Mouse (Mus musculus) splenic B cell, adult 2 months (primary cell): ENCODE data around the gene Fam228b.
"Not testable (repeated sequence)": the region's sequence is repeated elsewhere in the genome, so short reads cannot be mapped to it uniquely, and the experiment has no call there.

Experiments used
- DNase-seq: peaks from one replicate; pipeline ENCODE4 v3.0.0-alpha.2; 2011; ENCODE audit warnings: low read depth, low spot score
- H3K27me3 ChIP-seq: 2 replicates; pipeline ENCODE4 v1.6.1; 2012; ENCODE audit warnings: mild to moderate bottlenecking, low read length, moderate library complexity, mixed read lengths; ENCODE audit not compliant: control insufficient read depth, poor library complexity, insufficient read depth, severe bottlenecking
- H3K36me3 ChIP-seq: 2 replicates; pipeline ENCODE4 v1.6.1; 2012; ENCODE audit warnings: mild to moderate bottlenecking, low read length, moderate library complexity, mixed read lengths; ENCODE audit not compliant: control insufficient read depth, poor library complexity, insufficient read depth, severe bottlenecking

Fam228b gene

GRCm38 (mm10) chr12:4768492-4769332, at the start of gene Fam228b, which contains the start of gene Pfn4:
Fam228b (minus strand) TSS chr12:4769267.
Pfn4 (plus strand) TSS chr12:4769022.
- Histone ChIP-seq H3K27me3 (no peaks in the 10 kb centered on the region; the same call in 1 of the 2 replicates), H3K36me3 (no peaks in the 10 kb centered on the region)
- DNase-seq = peak; percentile 93

DNA sequence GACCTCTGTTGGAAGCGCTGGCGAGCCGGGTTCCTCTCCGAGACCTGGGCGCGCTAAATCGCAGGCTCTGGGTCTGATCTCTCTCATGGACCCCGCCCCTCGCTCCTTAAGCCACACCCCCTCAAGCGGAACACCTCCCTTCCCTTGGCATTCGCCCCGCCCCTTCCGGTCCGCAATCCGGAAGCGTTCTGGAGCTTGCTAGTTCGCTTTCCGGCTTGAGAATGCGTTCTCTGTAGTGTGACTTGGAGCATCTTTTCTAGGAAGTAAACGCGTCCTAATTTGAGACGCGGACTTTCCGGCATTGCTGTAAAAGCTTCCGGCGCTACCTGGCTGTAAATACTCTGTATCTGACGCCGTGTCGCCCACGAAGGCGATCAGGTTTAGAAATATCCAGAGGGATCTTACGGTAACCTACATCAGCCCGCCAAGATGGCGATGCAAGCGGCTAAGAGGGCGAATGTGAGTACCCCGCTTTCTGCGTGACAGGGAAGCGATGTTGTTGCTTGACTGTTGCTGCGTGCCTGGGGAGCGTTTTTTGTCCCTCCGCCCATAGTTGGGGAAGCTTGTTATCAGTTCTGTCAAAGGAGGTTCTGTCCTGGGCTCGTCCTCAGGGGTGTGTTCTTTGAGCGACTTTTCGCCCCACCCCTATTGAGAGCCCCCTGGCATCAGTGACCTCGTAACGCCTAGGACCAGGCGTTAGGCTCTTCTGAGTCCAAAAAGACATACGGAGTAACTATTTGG, 48.5 kb upstream of the Fam228b start, which contains the start of gene Sf3b6:
Gene Sf3b6 (plus strand): TSS at position 184 of the 741 bp plus-strand sequence.
- DNase-seq = peak; percentile 98
- Histone ChIP-seq H3K36me3 (peaks cover 10% of the 10 kb centered on the region; the same call in 1 of the 2 replicates), H3K27me3 (no peaks in the 10 kb centered on the region)

DNA sequence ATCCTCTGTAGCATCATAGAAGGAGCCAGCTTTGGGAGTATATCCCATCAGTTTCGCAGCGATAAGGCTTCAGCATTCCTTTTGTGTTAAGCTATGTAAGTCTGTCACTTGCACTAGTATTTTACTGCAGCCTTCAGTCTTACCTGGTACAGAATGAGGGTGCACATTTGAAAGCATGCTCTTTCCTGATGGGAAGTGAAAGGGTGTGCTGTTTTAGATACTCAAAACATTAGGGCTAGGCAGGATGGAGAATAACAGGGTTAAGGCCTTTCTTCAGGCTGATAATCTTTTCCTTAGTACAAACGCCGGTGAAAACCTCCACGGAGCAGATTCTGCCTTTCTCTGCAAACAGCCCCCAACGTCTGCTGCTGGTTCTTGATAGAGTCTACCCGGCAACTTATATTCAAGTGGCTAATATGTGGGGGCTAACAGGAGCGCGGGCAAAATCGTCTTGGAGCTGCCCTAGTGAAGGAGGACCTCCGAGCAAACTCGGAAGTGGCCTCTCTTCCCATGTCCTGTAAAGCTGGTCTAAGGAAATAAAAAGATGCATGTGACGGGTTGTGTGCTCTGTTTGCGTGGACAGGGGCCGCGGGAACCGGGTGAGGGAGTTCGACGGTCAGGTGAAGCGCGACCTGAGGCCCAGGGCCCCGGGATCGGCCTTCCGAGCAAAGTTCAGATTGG, 47.8 kb upstream of the Fam228b start:
- H3K27me3 ChIP-seq = no peaks in the 10 kb centered on the region
- DNase-seq = no peak
- H3K36me3 ChIP-seq = peaks cover 8% of the 10 kb centered on the region; the same call in 1 of the 2 replicates

GRCm38 (mm10) chr12:4813636-4814035, 44.6 kb upstream of the Fam228b start:
- Histone ChIP-seq H3K27me3 (no peaks in the 10 kb centered on the region), H3K36me3 (no peaks in the 10 kb centered on the region)
- DNase-seq = no peak

GRCm38 (mm10) chr12:4811705-4812104, 42.6 kb upstream of the Fam228b start:
- DNase-seq = no peak
- no peaks in the 10 kb centered on the region for H3K36me3 ChIP-seq
- H3K27me3 ChIP-seq = no peaks in the 10 kb centered on the region

DNA sequence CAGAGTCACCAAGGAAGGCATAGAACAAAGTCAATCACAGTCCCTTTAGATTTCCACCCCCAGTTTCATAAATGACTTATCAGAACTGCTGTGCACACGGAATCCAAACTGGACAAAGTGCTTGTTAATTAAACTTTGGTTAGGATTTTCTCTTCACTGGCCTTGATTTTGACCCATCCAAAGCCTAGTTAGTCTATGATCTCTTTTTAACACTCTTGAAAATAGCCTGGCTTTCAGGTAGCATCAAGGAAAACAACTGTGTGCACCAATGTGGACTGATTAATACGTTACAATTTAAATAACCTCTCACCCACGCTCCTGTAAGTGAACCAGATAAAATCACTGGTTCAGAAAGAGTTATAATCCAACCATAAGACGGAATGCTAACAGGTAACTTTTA, 42.0 kb upstream of the Fam228b start:
- DNase-seq = no peak
- no peaks in the 10 kb centered on the region for H3K27me3 ChIP-seq
- no peaks in the 10 kb centered on the region for H3K36me3 ChIP-seq

GRCm38 (mm10) chr12:4797471-4797870, 28.4 kb upstream of the Fam228b start:
- DNase-seq, H3K27me3 ChIP-seq, H3K36me3 ChIP-seq: not testable (repeated sequence)

- H3K27me3 ChIP-seq = no peaks in the 10 kb centered on the region
- DNase-seq = peak; percentile 24
- no peaks in the 10 kb centered on the region for H3K36me3 ChIP-seq
Measured at GRCm38 (mm10) chr12:4793718-4794117, 24.7 kb upstream of the Fam228b start.

DNA sequence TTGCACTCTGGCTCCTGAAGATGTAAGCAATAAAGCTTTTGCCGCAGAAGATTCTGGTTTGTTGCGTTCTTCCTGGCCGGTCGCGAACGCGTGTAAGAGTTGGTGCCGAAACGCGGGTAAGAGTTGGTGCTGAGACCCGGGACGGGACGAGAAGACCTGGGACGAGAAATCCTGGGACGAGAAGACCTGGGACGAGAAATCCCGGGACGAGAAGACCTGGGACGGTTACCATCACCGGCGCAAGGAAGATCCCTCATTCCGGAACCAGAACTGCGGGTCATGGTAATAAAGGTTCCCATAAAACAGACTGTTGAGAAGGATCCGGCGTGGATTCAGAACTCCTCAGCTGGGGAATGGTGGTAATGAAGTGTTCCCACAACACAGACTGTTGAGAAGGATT, 19.1 kb upstream of the Fam228b start:
- not testable (repeated sequence) for H3K36me3 ChIP-seq, DNase-seq, H3K27me3 ChIP-seq

GRCm38 (mm10) chr12:4784466-4784865, 15.4 kb upstream of the Fam228b start:
- H3K36me3 ChIP-seq = no peaks in the 10 kb centered on the region
- no peaks in the 10 kb centered on the region for H3K27me3 ChIP-seq
- DNase-seq = no peak

- Histone ChIP-seq H3K27me3 (no peaks in the 10 kb centered on the region), H3K36me3 (no peaks in the 10 kb centered on the region)
- DNase-seq = no peak
Measured at GRCm38 (mm10) chr12:4783598-4783997, 14.5 kb upstream of the Fam228b start.

DNA sequence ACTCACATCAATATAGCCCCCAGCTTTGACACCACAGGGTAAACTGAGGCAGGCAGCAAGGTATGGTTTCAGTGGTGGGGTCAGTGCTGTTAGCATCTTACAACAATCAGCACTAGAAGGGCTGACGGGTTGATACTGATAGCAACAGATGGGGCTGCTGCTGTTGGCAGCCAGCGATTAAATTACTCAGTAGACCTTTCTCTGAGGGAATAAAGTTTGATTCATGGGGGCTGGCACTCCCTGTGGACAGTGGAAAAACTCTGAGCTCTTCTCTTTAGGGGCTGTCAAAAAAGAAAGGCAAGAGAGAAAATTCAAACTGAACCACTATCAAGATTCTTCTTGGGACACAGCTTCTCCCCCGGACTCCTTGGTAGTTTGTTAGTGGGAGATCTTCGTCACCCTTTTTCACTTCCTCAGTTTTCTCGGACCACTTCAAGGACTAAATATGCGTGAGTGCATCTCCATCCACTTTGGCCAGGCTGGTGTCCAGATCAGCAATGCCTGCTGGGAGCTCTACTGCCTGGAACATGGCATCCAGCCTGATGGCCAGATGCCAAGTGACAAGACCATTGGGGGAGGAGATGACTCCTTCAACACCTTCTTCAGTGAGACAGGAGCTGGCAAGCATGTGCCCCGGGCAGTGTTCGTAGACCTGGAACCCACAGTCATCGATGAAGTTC, 12.8 kb upstream of the Fam228b start:
- H3K36me3 ChIP-seq, DNase-seq, H3K27me3 ChIP-seq: not testable (repeated sequence)

DNA sequence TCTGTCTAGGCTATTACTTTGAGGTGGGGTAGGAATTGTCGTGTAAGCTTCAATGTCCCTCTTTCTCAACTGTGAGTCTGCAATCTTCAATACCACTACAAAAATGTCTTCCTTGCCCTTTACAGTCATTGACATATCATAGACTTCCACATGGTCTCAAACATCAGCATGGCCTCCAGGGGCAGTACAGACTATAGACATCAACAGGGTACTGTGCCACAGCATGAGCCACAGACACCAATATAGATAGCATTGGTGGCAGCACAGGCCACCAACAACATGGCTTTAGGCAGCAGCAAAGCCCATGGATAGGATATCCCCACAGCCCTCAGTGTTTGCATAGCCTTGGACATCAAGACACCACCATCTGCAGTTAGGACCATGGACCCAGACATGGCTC, 12.2 kb upstream of the Fam228b start:
- peak; percentile 6 for DNase-seq
- H3K27me3 ChIP-seq = no peaks in the 10 kb centered on the region
- H3K36me3 ChIP-seq = no peaks in the 10 kb centered on the region

- no peak for DNase-seq
- no peaks in the 10 kb centered on the region for H3K36me3 ChIP-seq
Measured at GRCm38 (mm10) chr12:4780245-4780644, 11.2 kb upstream of the Fam228b start.

More at GRCm38 (mm10) chr12:4780245-4780644, 11.2 kb upstream of the Fam228b start:
- no peaks in the 10 kb centered on the region for H3K27me3 ChIP-seq
